Mouse (Mus musculus) CD4-positive helper T cell, adult 2 months (primary cell): ENCODE measurements around the gene Cd38.

Experiments used
- DNase-seq: peaks from one replicate; pipeline ENCODE4 v3.0.0-alpha.2; 2012; ENCODE audit warnings: low read depth, missing footprints, low spot score

Cd38 gene

DNA sequence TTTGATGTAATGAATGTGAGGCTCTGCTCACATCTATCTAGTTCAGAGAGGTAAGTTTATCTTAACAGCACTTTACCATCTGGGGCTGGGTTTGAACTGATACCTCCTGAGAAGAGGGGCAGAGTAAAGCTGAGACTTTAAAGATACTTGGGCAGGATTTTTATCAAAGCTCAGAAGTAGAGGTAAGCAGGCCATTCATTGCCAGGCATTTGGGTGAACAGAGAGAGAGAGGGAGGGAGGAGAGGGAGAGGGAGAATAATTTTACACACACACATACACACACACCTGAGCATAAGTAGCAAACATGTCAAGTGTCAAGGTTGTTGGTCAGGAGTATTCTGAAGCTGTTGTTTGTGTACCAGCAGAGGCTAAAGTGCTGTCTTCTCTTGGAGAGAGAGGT lies at the start of gene Cd38:
TSS of gene Cd38 (plus strand) at position 301 of the 400 bp plus-strand sequence.
- no peak for DNase-seq

DNA sequence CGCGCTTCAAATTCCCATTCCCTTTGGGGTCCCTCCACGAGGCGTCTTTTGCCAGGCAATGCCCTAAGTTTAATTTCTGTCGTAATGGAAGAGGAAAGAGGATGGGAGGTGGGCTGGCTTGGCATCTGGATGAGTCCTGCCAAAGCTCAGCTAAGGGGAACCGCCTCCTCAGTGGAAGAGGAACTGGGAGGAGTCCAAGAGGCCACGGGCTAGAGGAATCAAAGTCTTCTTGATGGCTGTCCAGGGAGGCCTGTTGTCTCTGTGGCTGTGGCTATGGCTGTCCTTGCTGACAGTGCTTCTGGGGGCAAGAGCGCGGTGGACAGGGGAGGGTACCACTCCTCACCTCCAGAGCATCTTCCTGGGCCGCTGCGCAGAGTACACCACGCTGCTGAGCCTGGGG lies 49.7 kb upstream of the Cd38 start, which contains the start of gene Bst1:
TSS of gene Bst1 (plus strand) at position 191 of the 400 bp plus-strand sequence.
- DNase-seq: no peak

DNA sequence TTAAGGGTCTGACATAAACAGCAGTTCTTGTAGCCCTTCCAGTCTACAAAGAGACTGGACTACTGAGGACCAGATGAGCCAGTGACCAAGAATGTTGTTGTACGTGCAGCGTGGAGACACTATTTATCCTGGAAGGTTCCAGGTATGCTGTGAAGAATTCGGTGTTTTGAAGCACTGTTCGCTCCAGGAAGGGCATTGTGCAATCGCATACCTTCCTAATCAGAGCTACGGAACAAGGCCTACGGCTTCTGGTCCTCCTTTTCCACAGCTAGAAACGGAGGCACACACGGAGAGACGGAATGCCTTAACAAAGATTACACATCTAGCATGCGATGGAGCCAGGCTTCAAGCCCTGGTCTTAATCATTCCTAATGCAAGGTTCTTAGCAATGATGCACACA lies 47.6 kb upstream of the Cd38 start:
- no peak for DNase-seq

DNA sequence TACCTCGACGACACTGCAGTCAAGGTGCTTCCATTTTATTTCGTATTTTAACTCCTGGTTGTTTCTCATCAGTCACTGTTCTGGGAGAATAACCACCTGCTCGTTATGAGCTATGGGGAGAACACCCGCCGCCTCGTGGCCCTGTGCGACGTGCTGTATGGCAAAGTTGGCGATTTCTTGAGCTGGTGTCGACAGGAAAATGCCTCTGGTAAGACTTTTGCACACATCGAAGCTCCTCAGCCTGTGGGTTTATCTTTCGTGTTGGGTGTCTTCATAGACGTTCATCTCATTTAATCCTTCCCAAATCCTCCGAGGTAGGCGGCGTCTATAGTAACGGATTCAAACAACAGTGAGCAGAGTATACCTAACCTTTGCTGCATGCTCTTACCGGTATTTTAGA lies 46.8 kb upstream of the Cd38 start, which contains the start of gene Fbxl5:
TSS of gene Fbxl5 (minus strand) at position 101 of the 400 bp plus-strand sequence.
- no peak for DNase-seq

DNA sequence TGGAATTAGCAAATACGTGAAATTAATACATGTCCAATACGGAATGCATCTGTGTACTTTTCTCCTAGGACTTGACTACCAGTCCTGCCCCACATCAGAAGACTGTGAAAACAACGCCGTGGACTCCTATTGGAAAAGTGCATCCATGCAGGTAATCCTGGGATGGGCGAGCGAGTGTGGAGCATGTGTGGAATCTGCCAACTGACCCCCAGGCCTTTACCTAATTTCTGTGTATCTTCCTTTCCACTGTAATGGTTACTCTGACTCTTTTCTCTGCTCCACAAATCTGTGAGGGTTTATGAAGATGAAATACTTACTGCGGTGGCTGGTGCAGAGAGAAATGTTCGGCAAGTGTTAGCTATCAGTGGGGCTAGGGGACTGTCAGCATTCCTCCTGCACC lies 46.2 kb upstream of the Cd38 start:
- DNase-seq: no peak

DNA sequence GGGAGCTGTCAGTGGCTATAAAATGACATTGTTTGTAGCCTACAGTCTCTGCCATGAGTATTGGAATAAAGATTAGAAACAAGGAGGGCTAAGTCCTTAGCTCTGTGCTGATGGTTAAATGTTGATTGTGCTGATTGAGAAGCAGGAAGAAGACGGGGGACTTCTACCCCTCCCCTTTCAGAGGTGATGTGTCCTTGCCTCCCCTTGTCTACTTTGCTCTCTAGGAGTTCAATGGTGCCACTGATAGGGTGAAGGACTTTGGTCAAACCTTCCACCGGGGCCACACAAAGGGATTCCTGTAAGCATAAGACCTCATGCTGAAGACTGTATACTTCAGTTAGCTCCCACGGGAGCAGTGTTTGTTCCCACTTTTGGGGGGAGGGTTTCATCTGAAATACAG lies 45.5 kb upstream of the Cd38 start:
- DNase-seq: no peak

DNA sequence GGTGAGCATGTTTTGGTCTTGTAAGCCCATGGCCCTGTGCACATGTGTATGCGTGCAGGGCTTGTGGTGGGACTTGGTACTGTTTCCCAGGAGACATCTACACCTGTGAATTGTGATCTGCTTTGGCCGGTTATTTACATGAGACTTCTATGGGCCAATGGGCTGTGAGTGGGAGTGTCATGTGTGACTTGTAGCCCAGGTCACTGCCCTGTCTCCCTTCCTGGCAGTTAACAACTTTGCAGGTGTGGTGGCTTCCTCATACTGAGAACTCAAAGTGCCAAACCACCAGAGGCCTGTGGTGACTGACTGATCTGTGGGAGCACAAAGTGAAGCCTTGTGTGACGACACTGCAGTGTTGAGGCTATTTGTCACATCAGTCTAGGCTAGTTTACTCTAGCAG lies 43.8 kb upstream of the Cd38 start:
- DNase-seq: peak; percentile 56

DNA sequence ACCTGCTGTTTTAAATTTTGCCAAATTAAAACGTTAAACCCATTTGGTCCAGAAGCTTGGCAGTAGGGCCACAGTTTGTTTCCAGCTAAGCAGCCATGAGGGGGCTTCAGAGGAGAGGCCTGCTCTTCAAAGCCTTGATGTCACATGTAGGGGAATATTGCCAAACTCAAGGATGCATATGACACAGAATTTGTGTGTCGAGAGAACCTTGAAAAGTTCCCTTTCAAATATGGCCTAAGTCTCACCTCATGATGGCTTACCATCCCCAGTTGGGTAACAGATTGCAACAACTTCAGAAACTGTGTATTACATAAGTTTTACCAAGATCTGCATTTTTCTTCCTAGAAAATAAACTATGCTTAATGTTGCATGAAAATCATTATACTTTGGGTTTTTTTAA lies 41.5 kb upstream of the Cd38 start:
- no peak for DNase-seq

DNA sequence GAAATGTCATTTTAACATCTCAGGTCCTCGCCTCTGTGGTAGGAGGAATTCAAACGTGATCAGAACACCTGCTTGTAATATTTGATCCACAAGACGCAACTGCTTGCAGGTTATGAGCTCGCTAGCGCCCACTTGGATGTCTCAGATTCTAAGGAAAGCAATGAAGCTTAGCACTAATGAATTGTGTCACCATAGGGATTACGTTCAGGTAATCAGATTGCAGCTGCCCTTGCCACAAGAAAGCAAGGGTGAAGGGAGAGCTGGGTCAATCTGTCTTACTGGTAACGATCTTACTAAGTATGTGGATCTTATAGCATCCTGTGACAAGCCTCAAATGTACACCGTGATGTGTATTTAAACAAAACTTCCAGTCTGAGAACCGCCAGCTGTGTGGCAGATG lies 41.0 kb upstream of the Cd38 start:
- DNase-seq: no peak

DNA sequence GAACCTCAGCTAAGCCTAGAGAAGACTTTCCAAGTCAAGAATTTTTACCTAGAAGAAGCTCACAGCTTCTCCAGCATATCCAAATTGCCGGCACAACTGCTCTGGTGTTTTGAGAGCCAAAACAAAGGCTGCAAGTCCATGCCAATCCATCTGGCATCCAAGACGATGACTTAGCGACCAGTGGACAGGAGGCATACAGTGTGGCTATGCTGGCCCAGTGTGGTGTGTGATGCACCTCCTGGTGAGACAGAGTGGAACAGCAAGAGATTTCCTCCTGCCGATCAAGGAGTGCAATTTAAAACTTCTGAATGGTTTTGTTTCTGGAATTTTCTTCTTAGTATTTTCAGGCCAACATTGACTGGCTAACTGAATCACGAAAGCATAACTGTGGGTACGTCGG lies 31.8 kb upstream of the Cd38 start:
- DNase-seq: no peak

DNA sequence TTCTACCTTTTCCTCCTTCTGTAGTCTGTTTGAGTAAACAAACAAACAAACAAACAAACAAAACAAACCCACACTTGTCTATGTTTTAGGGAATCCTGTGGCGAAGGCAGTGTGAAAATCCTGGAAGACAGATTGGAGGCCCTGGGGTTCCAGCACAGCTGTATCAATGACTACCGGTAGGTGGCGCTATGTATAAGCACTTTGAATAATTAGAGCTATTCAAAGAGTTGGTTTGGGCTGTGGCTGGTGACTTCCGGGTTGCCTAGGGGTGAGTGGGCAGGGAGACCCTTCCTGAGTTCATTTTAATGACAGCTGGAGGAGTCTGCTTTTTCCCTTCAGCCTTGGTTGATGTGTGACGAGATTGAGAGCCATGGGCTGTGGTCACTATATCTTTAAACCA lies 31.0 kb upstream of the Cd38 start:
- DNase-seq: peak; percentile 43

DNA sequence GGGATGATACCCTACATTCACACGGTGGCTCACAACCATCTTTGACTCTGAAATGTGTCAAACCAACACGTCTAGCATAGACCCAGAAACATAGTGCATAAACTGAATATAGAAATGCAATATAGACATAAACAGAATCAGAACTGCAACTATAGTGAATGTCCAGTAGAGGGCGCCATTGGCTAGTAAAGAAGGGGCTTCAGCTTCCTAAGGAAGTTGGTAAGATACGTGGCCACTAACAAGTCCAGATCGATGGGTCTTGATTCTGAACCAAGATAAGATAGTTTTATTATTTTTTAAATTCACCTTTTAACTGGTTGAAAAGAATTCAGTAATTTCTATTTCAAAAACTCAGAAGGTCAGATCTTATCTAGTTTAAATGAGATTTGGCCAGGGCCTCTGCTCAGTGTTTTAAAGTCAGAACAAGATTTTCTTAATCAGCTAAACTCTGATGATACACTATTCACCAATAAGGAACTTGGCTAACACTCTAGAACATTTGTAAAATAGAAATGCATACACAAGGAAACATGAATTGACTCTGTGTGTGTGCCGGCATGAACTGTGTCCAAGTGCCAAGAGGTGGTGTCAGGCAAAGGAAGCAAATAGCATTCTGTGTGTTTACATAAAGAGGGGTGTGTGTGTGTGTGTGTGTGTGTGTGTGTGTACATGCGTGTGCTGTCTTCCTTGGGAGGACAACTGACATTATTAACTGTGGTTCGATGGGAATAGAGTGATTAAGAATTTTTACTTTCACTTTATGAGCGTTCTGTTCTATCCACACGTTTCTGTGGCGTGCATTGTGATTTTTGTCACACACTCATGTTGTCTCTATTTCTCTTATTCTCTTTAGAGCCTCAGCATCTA lies 27.0 kb upstream of the Cd38 start:
- peak; percentile 71 for DNase-seq

DNA sequence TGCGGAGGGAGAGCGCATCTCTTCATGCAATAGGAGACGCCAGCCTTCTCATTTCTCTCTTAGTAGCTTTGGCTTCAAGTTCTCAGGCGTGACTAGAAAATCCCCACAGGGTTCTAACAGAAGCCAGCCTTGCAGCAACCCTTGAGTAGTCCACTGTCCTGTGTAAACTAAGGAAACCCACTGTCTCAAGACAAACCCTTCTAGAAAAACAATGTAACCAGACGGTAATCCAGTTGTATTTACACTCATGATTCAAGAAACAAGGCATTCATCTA lies 26.4 kb upstream of the Cd38 start:
- no peak for DNase-seq

DNA sequence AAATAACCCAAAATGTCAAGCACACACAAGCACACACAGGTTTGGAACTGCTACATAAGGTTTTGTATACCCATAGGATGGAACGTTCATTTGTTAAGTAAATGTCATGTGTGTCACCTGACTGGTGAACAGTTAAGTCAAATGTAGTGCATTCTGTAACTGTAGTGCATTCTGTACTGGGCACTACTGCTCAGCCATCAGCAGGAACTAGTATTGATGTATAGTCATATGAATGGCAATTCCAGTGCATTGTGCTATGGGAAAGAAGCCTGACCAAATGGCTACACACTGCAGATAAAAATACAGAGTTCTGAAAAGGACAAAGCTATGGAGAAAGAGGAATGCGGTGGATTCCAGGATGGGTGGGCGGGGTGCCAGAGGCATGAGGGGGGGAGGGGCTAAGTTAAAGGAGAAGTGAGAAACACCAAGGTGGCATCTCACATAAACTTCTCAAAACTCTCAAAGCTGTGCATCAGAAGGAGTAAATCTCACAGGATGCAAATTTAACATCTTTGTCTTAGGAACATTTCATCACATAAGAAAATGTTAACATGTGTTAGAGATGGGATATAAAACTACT lies 25.7 kb upstream of the Cd38 start:
- no peak for DNase-seq

DNA sequence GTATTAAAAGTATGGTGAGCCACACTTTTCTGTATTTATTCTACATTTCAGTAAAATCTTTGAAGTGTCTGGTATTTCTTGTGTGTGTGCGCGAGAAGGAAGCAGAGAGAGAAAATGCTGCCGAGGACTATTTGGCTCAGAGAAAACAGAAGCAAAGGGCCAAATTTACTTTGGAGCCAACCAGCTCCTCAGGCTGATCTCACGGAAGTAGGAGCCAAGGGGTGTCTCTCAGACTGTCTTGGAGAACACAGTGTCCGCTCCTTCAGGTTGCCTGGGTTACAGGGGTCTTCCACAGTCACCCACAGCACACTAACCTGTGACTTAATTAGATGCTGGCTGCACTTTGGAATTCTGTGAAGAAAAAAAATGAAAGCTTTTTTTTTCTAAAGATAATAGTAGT lies 23.3 kb upstream of the Cd38 start:
- no peak for DNase-seq

DNA sequence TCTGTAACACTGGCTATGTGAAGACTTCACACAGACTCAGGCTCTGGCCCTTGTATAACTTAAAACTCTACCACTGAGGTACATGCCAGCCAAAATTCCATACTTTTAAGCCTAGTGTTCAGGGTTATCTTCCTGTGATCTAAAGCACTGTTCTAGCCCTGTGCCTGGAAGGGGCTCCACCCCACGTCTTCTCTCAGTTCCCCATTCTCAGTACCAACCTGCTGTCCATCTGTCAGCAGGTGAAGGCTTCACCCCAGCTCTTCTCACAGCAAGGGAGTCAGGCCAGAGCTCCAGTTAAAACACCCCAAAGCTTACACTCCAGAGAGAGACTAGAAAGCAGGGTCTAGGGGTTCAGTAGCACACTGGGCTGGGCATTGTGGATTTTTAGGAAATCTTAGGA lies 22.7 kb upstream of the Cd38 start:
- no peak for DNase-seq

DNA sequence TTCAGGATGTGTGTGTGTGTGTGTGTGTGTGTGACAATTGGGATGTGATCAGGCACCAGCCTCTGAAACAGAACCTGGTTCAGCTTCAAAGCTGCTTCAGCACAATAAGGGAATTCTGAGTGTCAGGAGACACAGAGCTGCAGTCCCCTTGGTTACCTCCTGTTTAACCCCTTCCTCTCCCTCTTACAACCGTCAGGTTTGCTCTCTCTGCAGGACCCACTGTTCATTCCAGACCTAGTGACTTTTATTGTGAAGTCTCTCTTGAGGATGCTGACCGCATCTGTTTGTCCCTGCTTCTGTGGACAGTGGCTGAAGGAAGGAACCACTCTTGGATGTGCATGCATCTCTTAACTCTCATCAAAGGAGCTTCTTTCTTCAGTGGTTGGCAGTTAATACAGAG lies 22.1 kb upstream of the Cd38 start:
- DNase-seq: no peak

DNA sequence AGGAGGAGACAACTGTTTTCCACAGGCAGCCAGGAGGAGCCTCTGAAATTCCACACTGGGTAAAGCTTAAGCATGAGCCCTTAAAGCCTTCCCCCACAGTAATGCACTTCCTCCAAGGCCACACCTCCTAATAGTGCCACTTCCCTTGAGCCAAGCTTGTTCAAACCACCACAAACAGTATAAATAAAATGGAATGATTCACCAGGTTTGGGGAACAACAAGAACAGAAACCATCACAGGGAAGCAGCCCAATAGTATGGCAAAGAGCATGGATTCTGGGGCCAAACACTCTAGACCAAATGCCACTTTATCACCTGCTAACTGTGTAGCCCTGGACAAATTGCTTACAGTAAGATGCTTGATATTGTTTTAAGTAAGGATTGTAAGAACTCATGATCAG lies 20.8 kb upstream of the Cd38 start:
- no peak for DNase-seq

DNA sequence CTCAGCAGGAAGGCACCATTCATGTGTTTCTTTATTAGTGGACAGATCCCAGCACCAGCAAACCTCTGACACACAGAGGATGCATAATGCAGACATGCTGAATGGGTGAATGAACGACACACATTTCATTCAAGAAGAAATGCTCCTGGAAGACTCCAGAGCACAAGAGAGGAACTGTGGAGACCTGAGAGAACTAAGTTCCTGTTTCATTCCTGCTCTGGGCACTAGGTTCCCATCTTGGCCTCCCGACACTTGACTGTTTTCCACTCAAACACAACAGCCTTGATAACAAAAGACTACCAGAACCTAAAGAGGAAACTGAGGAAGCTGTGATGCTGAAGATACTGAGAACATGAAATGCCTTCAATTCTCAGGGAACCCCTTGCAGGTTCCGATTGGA lies 20.1 kb upstream of the Cd38 start:
- DNase-seq: no peak

DNA sequence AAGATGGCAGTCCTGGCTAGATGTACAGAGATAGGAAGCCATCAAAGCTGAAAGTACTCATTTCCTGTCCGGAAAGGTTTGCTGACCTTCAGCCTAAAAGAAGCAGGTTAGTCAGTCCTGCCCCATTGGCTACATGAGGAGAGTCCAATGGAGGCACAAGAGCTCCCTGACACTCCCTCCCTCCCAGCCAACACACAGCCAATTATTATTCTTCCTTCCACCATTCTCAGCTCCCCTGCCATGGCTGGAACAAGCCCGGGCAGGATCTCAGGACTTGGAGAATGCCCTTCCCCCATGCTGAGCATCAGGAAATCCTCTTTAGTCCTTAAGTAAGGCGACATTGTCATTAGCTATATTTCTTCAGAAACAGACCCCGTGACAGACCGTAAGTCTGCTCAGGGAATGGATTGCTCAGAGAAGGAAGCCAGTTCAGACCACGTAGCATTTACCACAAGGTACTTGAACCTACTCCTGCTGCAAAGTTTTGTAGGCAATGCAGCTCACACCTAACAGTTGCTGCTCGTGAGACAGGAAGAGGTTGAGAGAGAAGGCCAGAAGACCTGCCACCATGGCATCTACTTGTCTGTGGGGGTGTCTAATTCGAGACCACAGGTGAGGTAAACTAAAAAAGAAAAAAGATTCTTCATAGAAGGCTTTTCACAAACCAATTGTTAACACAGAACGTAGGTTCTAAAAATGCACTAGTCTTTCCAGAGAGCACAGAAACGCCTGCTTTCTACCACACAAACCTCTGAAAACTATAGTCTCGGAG lies 15.1 kb upstream of the Cd38 start:
- DNase-seq: no peak

DNA sequence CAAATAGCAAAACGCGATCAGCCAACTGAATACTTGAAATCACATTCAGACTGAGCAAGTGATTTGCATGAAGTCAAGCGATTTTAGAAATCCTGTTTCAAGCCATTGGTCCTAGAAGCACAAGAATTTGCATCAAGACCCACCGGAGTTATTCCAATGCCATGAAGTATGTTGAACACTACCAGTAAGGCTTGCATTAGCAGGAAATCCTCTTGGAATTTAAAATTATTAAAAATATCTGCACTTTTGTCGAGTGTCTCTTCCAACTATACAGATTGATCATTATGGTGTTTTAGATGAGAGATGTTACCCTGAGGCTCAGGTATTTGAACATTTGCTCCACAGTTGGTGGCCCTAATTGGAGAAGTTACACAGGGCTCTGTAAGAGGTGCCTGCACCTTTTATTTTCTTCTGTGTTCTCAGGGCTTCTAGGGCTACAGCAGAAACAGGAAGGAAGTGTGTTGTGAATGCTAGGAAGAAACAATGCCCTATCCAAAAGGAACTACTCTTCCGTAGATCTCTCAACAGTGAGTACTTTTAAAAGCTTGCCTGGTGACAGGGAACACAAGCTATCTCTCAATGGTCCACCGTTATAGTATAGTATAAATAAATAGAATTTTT lies 14.4 kb upstream of the Cd38 start:
- DNase-seq: no peak

DNA sequence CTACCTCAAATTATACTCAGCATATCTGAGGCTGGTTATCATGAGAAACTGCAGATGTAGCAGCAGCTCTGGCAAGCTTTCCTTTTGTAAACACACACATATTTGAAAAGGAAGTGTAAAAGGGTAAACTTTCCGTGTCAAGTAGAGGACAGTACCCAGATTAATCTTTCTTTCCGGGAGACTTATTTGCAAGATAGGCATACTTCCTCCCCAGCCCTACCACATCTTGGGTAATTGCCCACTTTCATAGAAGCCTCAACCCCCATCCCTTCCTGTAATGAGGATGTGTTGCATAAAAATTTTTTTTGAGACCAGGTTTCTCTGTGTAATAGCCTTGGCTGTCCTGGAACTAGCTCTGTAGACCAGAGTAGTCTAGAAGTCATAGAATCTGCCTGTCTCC lies 12.6 kb upstream of the Cd38 start:
- peak; percentile 9 for DNase-seq
